Comparison of ENCODE assay signal across 9 mouse cellular contexts in genomic region chr5:147400505-147400979, GRCm38 (mm10). TPM values are rescaled to one million over a fixed set of nuclear protein-coding genes. Genes with fewer than 3 reads are reported as not detected.
A peak's percentile ranks its signal among the peaks of the same experiment; 100 is the strongest.
DNase-seq lines count a peak whose midpoint lies in the region; ATAC-seq and TF ChIP-seq lines count a peak whose summit lies in the region.
"Had no signal": no experiment of that assay in that cellular context is flagged by ENCODE, and none has a peak within 500 bp of the region (broad histone marks: within the 10 kb centered on the region; RNA-seq: fewer than 3 reads in every experiment).

No protein-coding gene starts in this region.

- 2% methylated on average over 17 of the region's 17 CpGs for WGBS in lung, embryonic 14.5 days
- 4% methylated on average over 17 of the region's 17 CpGs for WGBS in lung, adult 2 months
- WGBS in intestine, postnatal 0 days: 1% methylated on average over 17 of the region's 17 CpGs
- 1% methylated on average over 17 of the region's 17 CpGs for WGBS in neural tube, embryonic 13.5 days

- H3K9ac ChIP-seq in lung, embryonic 14.5 days: no peak overlapping the region
- H3K9ac ChIP-seq in intestine, postnatal 0 days (ENCODE audit: low read depth, low read length): no peak overlapping the region
- peak overlapping the region; percentile 67 for H3K9ac ChIP-seq in neural tube, embryonic 13.5 days

- no peak for DNase-seq in lung, embryonic 14.5 days
- DNase-seq in lung, adult 2 months: no peak
- DNase-seq in frontal cortex, postnatal 14 days (ENCODE audit: low spot score in 2 of 2): no peak
- no peak for DNase-seq in urinary bladder, postnatal 25 days (ENCODE audit: low spot score)

- TF ChIP-seq POLR2A in lung, adult 2 months (IDR thresholded peaks at IDR 0.05; ENCODE audit: borderline replicate concordance, extremely low read depth, low read depth, low read length): no peak
- no peak for TF ChIP-seq POLR2A in embryonic fibroblast, embryonic 13.5 days (IDR thresholded peaks at IDR 0.05; ENCODE audit: low read depth, low read length)

- 0 out of 2 replicates have a peak, but pooled peaks have one; percentile 3 for ATAC-seq in lung, embryonic 14.5 days (ENCODE audit: insufficient read depth)
- no peak for ATAC-seq in intestine, postnatal 0 days
- ATAC-seq in neural tube, embryonic 13.5 days (ENCODE audit: low read depth): 0 out of 2 replicates have a peak, but pooled peaks have one; percentile 25
- no peak for ATAC-seq in granulocyte monocyte progenitor cell, adult 5-6 weeks (replicated peaks; ENCODE audit: poor library complexity, severe bottlenecking)

- no peaks in the 10 kb centered on the region for H3K4me1 ChIP-seq in lung, embryonic 14.5 days (ENCODE audit: insufficient read depth)
- H3K4me1 ChIP-seq in lung, adult 2 months (ENCODE audit: control insufficient read depth, insufficient read depth, low read length): no peaks in the 10 kb centered on the region
- no peaks in the 10 kb centered on the region; the same call in 1 of the 2 replicates for H3K4me1 ChIP-seq in embryonic fibroblast, embryonic 13.5 days (ENCODE audit: control insufficient read depth, insufficient read depth, low read length)
- H3K4me1 ChIP-seq in intestine, postnatal 0 days (replicated peaks; ENCODE audit: control insufficient read depth, insufficient read depth, low read length): no peaks in the 10 kb centered on the region
- H3K4me1 ChIP-seq in neural tube, embryonic 13.5 days (replicated peaks): peaks cover 17% of the 10 kb centered on the region

- no peaks in the 10 kb centered on the region for H3K36me3 ChIP-seq in lung, embryonic 14.5 days (ENCODE audit: insufficient read depth)
- H3K36me3 ChIP-seq in intestine, postnatal 0 days (ENCODE audit: control insufficient read depth, insufficient read depth): no peaks in the 10 kb centered on the region
- no peaks in the 10 kb centered on the region for H3K36me3 ChIP-seq in neural tube, embryonic 13.5 days

- H3K27ac ChIP-seq in lung, embryonic 14.5 days (ENCODE audit: low read depth): no peak overlapping the region
- no peak overlapping the region for H3K27ac ChIP-seq in embryonic fibroblast, embryonic 13.5 days (ENCODE audit: insufficient read depth, low read length)
- H3K27ac ChIP-seq in intestine, postnatal 0 days (ENCODE audit: low read depth, low read length): no peak overlapping the region
- no peak overlapping the region for H3K27ac ChIP-seq in neural tube, embryonic 13.5 days (replicated peaks)

- H3K27me3 ChIP-seq in lung, embryonic 14.5 days (ENCODE audit: insufficient read depth, low read length): peaks cover 47% of the 10 kb centered on the region
- peaks cover 39% of the 10 kb centered on the region for H3K27me3 ChIP-seq in intestine, postnatal 0 days (replicated peaks; ENCODE audit: control insufficient read depth, insufficient read depth, low read length)
- peaks cover 55% of the 10 kb centered on the region for H3K27me3 ChIP-seq in neural tube, embryonic 13.5 days

- peak overlapping the region; percentile 62 for H3K4me2 ChIP-seq in lung, embryonic 14.5 days
- peak overlapping the region; percentile 51 for H3K4me2 ChIP-seq in intestine, postnatal 0 days (replicated peaks; ENCODE audit: low read depth)
- H3K4me2 ChIP-seq in neural tube, embryonic 13.5 days: peak overlapping the region; percentile 89

- TF ChIP-seq CTCF in lung, embryonic 14.5 days (IDR thresholded peaks at IDR 0.05; ENCODE audit: low read depth): no peak
- TF ChIP-seq CTCF in lung, adult 2 months (IDR thresholded peaks at IDR 0.05; ENCODE audit: insufficient read depth, low read length): no peak
- TF ChIP-seq CTCF in embryonic fibroblast, embryonic 13.5 days (IDR thresholded peaks at IDR 0.05; ENCODE audit: borderline replicate concordance, insufficient read depth, low read length): no peak
- no peak for TF ChIP-seq CTCF in intestine, postnatal 0 days (IDR thresholded peaks at IDR 0.05; ENCODE audit: low read depth)

- H3K4me3 ChIP-seq in lung, embryonic 14.5 days (ENCODE audit: low read depth, low read length): peak overlapping the region; percentile 36
- H3K4me3 ChIP-seq in lung, adult 2 months (replicated peaks; ENCODE audit: extremely low read depth, low read depth, low read length): no peak overlapping the region
- peak overlapping the region; percentile 3; the same call in 1 of the 2 replicates for H3K4me3 ChIP-seq in embryonic fibroblast, embryonic 13.5 days (ENCODE audit: insufficient read depth, low read length)
- peak overlapping the region; percentile 20 for H3K4me3 ChIP-seq in intestine, postnatal 0 days (ENCODE audit: low read depth, low read length)
- peak overlapping the region; percentile 50 for H3K4me3 ChIP-seq in neural tube, embryonic 13.5 days
- H3K4me3 ChIP-seq: erythroblast, embryonic 14.5 days had no signal

- H3K9me3 ChIP-seq in lung, embryonic 14.5 days (ENCODE audit: low read depth, low read length): no peaks in the 10 kb centered on the region
- no peaks in the 10 kb centered on the region for H3K9me3 ChIP-seq in intestine, postnatal 0 days (ENCODE audit: control insufficient read depth)
- no peaks in the 10 kb centered on the region for H3K9me3 ChIP-seq in neural tube, embryonic 13.5 days

RNA-seq across cellular contexts. Expression of gene Flt3, which starts 0.3 kb away (rescaled TPM):
- 0.07 and 0.16 TPM in 2 replicates for polyA plus RNA-seq in lung, embryonic 14.5 days (2014; fragmentation: Nextera tagmentation; extraction: Ambion mirVana)
- 1.4 and 1.7 TPM in 2 replicates for polyA plus RNA-seq in lung, adult 2 months (2012; rRNA removed)
- not detected in 2 replicates for polyA plus RNA-seq in embryonic fibroblast, embryonic 13.5 days (2011; ENCODE audit: insufficient read length, low read depth, missing spikeins)
- 0.26 TPM in 2 replicates for polyA plus RNA-seq in intestine, postnatal 0 days (2015; fragmentation: Nextera tagmentation; extraction: Ambion mirVana)
- 0.64 and 0.95 TPM in 2 replicates for polyA plus RNA-seq in neural tube, embryonic 13.5 days (2015; fragmentation: Nextera tagmentation; extraction: Ambion mirVana)
- total RNA-seq in granulocyte monocyte progenitor cell, adult 5-6 weeks (2014; fragmentation: Nextera tagmentation): 5.3 and 12.4 TPM in 2 replicates
- 4.7 and 7.3 TPM in 2 replicates for total RNA-seq in granulocyte monocyte progenitor cell, adult 5-6 weeks (2017)

RNA-seq across cellular contexts. Expression of gene Pan3, which starts 29.4 kb away (rescaled TPM):
- 76.5 and 84.1 TPM in 2 replicates for polyA plus RNA-seq in lung, embryonic 14.5 days (2014; fragmentation: Nextera tagmentation; extraction: Ambion mirVana)
- 23.7 and 38.0 TPM in 2 replicates for polyA plus RNA-seq in lung, adult 2 months (2012; rRNA removed)
- polyA plus RNA-seq in embryonic fibroblast, embryonic 13.5 days (2011; ENCODE audit: insufficient read length, low read depth, missing spikeins): 70.4 and 105 TPM in 2 replicates
- polyA plus RNA-seq in intestine, postnatal 0 days (2015; fragmentation: Nextera tagmentation; extraction: Ambion mirVana): 40.3 and 46.4 TPM in 2 replicates
- polyA plus RNA-seq in neural tube, embryonic 13.5 days (2015; fragmentation: Nextera tagmentation; extraction: Ambion mirVana): 63.1 and 69.1 TPM in 2 replicates
- 209 and 282 TPM in 2 replicates for total RNA-seq in granulocyte monocyte progenitor cell, adult 5-6 weeks (2014; fragmentation: Nextera tagmentation)
- total RNA-seq in granulocyte monocyte progenitor cell, adult 5-6 weeks (2017): 147 and 198 TPM in 2 replicates

Comparison
In these comparisons a context has a peak if more than half of its experiments do, and no peak if none do; other contexts are left out.
1. ATAC-seq: peak in lung, embryonic 14.5 days (single experiment) and neural tube, embryonic 13.5 days (single experiment); none in intestine, postnatal 0 days (single experiment) and granulocyte monocyte progenitor cell, adult 5-6 weeks (single experiment).
2. Peak in every context shown above with its lines, with median percentiles within 50 percentile points of each other: H3K4me2 ChIP-seq.